Mouse (Mus musculus) urinary bladder, adult 2 months (tissue): Measurements from ENCODE around the gene Trip6. TPM values are rescaled to one million over a fixed set of nuclear protein-coding genes. Genes with fewer than 3 reads are reported as not detected.
"Not testable (repeated sequence)": the region's sequence is repeated elsewhere in the genome, so short reads cannot be mapped to it uniquely, and the experiment has no call there.

Experiments used
- DNase-seq: peaks from one replicate; pipeline ENCODE4 v3.0.0; 2022; ENCODE audit warnings: low spot score
- polyA plus RNA-seq: library from polyadenylated mRNA; depleted of rRNA; stranded (reverse); fragments of >200 nt; gene quantifications from 2 replicates; pipeline ENCODE4 v1.2.3, GENCODE M21; 2012

Trip6 gene
- polyA plus RNA-seq, 1 experiment, result 62.8 TPM

- DNase-seq, result no peak
Measured at GRCm38 (mm10) chr5:137301253-137301652, 13.0 kb downstream of the Trip6 start.

- DNase-seq, result no peak
Measured at GRCm38 (mm10) chr5:137299240-137299639, 15.0 kb downstream of the Trip6 start.

DNA sequence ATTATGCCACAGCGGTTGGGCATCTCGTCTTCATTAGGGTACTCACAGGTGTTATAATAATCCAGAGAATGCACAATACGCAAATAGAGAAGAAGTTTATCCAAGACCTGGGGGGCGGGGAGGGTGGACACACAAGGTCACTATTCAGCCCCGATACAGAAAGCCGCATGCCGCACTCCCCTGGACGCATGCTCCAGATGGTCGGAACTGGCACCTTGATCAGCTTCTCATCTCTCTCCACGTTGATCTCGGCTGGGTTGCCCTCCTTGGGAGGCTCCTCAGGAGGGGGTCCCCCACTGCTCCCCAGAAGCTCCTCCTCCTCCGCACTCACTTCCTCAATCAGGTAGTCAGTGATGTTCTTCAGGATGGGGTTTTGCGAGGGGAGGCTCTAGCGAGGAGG is 17.1 kb downstream of the Trip6 start:
- DNase-seq, result no peak

DNA sequence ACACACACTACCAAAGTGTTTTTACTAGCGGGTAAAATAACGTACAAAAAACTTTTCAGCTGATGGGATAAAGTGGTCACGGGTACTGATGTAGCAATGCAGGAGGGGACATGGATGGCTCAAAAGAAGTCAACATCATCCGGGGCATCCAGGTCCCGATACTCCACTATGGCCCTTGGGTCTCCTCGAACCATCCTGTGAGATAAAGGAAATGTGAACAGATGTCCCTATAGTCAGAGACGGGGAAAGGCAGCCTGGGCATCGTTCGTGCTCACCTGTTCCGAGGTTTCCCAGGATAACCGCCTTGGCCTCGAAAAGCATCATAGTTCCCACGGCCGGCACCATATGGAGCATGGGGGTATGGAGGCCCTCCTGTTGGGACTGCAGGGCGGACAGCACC is 18.5 kb downstream of the Trip6 start:
- no peak for DNase-seq

GRCm38 (mm10) chr5:137295296-137295695 is 18.9 kb downstream of the Trip6 start:
- DNase-seq, result no peak

DNA sequence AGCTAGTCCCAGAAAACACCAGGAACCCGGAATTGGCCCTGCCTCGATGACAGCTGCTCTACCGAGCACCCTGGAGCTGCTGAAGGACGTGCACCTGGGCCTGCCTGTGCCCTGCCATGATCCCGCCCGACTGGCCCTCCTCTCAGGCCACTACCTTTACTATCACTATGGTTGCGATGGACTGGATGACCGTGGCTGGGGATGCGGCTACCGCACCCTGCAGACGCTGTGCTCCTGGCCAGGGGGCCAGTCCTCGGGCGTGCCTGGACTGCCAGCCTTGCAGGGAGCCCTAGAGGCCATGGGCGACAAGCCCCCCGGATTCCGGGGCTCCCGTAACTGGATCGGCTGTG is 19.5 kb downstream of the Trip6 start:
- no peak for DNase-seq

GRCm38 (mm10) chr5:137293839-137294743 is 20.1 kb downstream of the Trip6 start, which contains the start of gene Ufsp1:
TSS of gene Ufsp1 (plus strand) at chr5:137294629.
- peak; percentile 85 for DNase-seq

DNA sequence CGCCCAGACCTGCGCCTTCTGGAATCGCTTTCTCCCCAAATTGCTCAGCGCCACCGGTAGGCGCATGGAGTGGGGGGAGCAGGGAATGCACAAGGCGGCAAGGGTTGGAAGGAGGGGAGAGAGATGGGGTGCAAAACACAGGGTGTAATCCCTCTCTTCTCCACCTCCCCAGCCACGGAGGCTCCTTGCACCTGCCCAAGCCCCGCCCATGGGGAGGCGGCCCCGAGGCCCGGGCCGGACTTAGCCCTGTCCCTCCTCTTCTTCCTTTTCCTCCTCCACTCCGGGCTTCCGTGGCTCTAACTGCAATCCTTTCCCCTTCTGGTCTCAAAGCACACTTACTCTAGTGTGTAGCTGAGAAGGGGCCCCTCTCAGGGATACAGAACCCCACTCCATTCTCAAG is 20.9 kb downstream of the Trip6 start:
- DNase-seq, result peak; percentile 75

DNA sequence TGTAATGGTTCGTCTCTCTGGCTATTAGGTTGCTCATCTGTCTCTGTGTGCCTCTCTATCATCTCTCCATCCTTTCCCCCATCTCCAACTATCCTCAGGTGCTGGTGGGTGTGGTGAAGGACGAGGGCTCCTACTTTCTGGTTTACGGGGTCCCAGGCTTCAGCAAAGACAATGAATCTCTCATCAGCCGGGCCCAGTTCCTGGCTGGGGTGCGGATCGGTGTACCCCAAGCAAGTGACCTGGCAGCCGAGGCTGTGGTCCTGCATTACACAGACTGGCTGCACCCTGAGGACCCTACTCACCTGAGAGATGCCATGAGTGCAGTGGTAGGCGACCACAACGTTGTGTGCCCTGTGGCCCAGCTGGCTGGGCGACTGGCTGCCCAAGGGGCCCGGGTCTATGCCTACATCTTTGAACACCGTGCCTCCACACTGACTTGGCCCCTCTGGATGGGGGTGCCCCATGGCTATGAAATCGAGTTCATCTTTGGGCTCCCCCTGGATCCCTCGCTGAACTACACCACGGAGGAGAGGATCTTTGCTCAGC is 22.8 kb downstream of the Trip6 start:
- DNase-seq, result no peak

DNA sequence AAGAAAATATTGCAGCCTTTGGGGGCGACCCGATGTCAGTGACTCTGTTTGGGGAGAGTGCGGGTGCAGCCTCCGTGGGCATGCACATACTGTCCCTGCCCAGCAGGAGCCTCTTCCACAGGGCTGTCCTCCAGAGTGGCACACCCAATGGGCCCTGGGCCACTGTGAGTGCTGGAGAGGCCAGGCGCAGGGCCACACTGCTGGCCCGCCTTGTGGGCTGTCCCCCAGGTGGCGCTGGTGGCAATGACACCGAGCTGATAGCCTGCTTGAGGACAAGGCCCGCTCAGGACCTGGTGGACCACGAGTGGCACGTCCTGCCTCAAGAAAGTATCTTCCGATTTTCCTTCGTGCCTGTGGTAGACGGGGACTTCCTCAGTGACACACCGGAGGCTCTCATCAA is 23.5 kb downstream of the Trip6 start:
- DNase-seq, result peak; percentile 48

- DNase-seq, result no peak
Measured at GRCm38 (mm10) chr5:137289591-137290365, 24.4 kb downstream of the Trip6 start.

- DNase-seq, result no peak
Measured at GRCm38 (mm10) chr5:137288999-137289470, 25.2 kb downstream of the Trip6 start.

GRCm38 (mm10) chr5:137287953-137288743 is 26.1 kb downstream of the Trip6 start:
- DNase-seq, result no peak

- no peak for DNase-seq
Measured at GRCm38 (mm10) chr5:137287032-137287952, 26.9 kb downstream of the Trip6 start, which contains the start of gene Ache. TSS of gene Ache (plus strand) at chr5:137287519.

DNA sequence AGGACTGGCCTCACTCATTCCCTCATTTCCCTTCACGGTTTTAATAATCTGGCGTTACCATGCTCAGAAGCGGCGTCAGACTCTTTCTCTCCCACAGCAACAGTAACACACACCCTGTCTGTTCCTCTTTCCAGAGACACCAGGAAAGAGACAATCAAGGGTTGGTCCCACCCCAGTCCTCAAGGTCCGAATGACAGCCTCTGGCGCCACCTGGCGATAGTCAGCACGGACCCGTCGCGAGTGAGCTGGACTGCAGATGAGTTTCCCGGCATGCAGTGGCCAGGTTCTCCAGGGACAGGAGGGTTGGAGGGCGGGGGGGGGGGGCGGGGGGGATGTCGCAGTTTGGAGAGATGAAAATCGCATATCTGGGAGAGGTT is 27.6 kb downstream of the Trip6 start:
- DNase-seq, result peak; percentile 72

- no peak for DNase-seq
Measured at GRCm38 (mm10) chr5:137285986-137286385, 28.2 kb downstream of the Trip6 start.

DNA sequence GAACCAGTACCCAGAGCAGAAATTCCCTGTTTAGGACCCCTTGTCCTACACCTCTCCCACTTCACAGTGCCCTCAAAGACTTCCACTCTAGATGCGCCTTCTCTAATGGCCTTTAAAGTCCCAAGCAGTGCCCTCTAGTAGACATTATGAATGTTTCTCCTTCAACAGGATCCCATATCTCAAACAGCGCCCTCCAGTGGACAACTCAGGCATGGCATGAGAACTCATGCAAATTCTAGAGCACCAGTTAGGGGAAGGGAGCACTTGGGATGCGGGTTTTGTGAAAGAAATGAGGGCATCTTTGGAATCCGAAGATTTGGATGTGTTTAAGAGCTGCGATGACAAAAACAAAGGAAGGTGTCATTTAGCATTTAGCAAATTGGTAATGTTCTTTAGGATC is 29.2 kb downstream of the Trip6 start:
- DNase-seq, result no peak

DNA sequence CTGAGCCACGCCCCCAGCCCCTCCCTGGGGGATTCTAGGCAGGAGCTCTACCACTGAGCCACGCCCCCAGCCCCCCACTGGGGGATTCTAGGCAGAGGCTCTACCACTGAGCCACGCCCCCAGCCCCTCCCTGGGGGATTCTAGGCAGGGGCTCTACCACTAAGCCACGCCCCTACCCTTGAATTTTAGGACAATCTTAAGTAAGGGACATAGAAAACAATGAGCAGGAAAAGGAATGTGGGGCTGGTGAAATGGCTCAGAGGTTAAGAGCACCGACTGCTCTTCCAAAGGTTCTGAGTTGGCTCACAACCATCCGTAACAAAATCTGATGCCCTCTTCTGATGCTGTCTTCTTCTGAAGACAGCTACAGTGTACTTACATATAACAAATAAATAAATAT is 29.8 kb downstream of the Trip6 start:
- not testable (repeated sequence) for DNase-seq

GRCm38 (mm10) chr5:137277360-137278342 is 36.6 kb downstream of the Trip6 start:
- no peak for DNase-seq
